Mouse (Mus musculus): ENCODE measurements around the gene Slc6a5.

The Slc6a5 gene

DNA sequence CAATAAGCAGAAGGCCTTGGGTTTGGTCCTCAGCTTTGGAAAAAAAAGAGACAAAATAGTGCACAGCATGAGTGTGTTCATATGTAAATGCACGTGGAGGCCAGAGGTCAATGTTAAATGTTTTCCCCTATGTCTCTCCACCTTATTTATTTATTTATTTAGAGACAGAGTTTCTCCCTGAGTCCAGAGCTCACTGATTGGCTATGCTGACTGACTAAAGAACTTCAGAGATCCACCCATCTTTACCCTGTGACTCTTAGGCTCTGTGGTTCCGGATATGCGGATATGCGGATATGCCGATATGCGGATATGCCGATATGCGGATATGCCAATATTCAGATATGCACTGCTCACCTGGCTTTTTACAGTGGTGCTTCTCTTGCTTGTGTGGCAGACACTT lies 76.0 kb downstream of the Slc6a5 start:
- DNase-seq, result no peak

DNA sequence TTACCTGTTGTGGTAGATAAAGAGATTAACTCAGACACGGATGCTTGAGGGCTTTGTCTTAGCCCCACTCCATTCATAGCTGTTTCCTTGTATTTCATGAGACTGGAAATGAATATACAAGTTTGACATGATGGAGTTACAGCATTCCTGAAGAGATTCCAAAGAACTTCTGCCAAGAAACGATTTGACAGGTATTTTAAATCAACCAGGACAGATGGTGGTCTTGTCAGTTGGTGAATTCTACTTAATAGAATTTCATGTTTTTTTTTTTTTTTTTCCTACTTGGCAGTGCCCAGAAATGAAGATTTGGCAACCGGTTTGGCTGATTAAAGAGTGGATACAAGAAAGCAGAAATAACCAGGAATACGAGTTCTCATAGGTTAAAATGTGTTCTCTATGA lies 89.4 kb downstream of the Slc6a5 start:
- DNase-seq, result no peak

DNA sequence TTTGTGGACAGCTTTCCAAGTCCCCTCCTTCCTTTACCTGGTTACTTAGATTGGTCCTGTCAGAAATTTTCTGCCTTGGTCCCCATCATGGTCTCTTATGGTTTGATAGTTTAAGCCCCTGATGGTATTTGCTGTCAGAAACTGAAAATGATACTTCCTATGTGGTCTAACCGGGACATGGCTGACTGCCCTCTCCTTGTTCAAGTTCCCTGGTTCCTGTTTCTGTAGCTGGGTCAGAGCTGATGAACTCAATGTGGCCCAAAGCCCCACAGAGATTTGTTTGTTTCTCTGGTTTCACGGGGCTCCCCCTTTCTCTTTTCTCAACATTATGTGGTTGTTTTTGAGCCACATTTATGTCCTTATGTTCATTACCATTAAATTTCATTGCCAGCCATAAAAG lies 95.3 kb downstream of the Slc6a5 start:
- DNase-seq, result no peak

All from kidney, postnatal 25 days (tissue).